Mouse (Mus musculus): ENCODE measurements at regions not wholly inside any gene's neighbourhood (a gene's known extent, or its start where the extent isn't known, plus 50 kb on each side); places are given as distances from the start of the nearest gene placed in this dataset.

DNA sequence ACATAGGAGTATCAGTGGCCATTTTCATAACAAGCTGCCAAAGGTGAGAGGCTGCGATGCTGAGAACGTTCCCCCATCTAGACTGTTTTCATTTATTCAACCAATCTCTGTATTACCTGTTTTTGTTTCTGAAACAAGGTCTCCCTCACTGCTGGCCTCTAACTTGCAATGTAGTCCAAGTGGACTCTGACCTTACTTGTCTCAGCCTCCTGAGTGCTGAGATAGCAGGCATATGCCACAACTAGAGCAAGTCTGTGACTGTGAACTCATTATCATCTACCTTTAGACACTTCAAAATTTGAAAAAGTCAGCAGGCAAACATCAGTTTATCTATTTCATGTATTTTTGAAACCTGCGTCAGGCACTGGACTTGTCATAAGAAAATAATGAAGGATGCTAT is 468.7 kb upstream of the Sel1l start:
- no peak for TF ChIP-seq POLR2A (IDR thresholded peaks at IDR 0.05; ENCODE audit: insufficient read length, low read depth)
- TF ChIP-seq MAX (IDR thresholded peaks at IDR 0.05; ENCODE audit: low read depth) = no peak
